Mouse (Mus musculus): ENCODE results near the gene Klhdc8a.
"Not testable (repeated sequence)": the region's sequence is repeated elsewhere in the genome, so short reads cannot be mapped to it uniquely, and the experiment has no call there.

Klhdc8a gene

DNA sequence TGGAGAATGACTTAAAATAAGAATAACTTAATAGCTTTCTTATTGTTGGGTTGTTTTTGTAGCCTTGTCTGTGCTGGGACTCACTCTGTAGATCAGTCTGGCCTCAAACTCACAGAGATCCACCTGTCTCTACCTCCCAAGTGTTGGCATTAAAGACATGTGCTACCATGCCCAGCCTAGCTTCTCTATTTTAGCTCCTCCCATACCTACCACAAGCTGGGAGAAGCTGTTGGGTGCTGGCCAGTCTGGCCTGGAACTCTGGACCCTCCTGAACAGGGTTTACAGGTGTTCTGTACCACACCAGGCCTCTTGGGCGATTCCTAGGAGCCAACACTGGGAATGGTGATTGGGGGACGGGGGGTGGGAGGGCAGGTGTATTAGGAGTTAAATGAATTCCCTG, 44.8 kb downstream of the Klhdc8a start:
- intact Hi-C loops (cut with DNase I): no loop called here

DNA sequence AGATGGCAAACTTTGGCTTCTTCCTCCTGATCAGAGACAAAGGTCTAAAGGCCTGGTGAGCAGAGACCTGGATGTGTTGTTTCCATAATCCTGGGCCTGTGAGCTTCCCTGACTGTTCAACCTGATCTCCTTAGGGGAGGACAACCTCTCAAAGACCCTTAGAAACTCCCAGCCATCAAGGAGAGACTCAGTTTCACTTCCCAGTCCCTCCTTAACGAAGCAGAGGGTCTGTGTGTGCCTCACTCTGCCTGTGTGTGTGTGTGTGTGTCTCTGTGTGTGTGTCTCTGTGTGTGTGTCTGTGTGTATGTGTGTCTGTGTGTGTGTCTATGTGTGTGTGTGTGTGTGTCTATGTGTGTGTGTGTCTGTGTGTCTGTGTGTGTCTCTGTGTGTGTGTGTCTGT, 45.2 kb downstream of the Klhdc8a start:
- intact Hi-C loops (cut with DNase I): no loop called here

DNA sequence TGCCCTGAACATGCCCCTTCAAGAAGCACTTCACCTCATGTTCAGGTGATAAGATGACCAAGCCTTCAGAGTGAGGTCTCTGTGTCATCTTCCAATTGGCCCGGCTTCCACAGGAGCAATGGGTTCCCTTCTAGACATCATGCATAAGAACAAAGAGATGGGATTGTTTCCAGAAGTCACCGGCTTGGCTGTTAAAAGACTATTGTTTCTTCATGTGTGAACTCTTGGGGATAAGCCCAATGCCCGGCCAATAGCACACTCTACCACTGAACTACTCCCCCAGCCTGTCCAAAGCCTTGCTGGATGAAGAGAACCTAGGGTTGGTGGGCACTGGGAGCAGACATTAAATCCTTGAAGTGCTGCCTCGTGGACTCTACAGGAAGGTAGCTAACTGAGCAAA, 47.1 kb downstream of the Klhdc8a start:
- intact Hi-C loops (cut with DNase I): no loop called here

DNA sequence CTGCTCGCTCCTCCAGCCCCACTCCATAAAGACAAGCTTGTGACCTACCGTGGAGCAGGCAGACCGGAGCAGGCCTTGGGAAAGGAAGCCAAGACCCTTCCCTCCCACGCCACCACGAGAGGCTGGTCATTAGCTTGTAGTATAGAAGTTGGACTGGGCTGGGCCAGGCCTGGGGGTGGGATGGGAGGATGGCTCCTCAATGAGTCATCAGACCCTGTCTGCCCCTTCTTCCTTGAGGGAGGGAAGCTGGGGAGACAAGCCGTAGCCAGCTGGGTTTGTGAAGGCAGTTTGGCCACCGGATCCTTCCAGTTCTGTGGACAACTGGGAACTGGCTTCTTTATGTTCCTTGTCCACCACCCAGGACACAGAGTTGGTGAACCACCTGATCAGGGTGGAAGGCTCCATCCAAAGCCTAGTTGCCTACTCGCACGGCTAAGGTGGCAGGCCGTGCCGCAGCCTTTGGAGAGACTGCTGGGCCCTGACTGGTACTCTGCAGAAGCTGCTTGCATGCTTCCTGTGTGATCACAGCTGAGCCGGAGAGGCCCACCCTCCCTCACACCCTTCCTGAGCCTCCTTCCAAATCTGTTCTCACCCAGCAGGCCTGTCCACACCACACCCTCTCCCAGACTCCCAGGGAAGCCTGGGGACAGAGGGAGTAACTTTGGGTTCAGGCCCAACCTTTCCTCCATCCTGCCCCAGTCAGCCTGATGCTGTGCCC, 47.9 kb downstream of the Klhdc8a start:
- intact Hi-C loops (cut with DNase I): no loop called here

DNA sequence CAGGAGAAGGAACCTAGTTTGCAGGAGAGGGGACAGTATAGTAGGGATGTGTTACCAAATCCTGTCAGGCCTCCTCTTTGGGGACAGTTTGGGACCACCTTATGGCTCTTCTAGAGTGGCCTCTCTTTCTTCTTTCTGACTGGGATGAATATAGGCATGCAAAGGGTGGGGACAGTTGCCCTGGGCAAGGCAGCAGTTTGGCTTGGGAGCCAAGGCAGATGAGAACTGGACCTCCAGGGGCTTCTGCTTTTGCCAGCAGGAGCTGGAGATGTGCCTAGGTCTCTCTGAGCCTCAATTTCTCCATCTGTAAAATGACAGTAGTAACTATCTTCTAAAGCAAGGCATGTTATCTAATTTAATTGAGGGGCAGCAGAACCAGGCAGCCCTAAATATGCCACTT, 48.5 kb downstream of the Klhdc8a start:
- intact Hi-C loops (cut with DNase I): no loop called here

DNA sequence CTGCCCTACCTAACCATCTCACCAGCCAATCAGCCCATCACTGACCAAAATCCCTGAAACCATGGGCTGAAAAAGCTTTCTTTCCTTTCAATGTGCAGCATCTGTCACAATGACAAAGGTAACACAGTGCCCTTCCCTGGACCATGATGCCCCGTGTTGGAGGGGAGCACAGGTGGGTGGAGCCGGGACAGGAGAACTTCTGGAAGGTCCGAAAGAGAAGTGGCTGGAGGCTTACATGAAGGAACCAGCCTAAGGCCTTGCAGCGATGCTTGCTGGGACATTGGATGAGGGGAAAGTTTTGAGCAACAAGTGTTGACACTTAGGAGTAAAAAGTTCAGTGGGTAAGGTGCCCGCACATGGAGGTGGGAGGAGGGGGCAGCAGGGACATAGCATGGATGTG, 50.0 kb downstream of the Klhdc8a start:
- intact Hi-C loops (cut with DNase I): no loop called here

DNA sequence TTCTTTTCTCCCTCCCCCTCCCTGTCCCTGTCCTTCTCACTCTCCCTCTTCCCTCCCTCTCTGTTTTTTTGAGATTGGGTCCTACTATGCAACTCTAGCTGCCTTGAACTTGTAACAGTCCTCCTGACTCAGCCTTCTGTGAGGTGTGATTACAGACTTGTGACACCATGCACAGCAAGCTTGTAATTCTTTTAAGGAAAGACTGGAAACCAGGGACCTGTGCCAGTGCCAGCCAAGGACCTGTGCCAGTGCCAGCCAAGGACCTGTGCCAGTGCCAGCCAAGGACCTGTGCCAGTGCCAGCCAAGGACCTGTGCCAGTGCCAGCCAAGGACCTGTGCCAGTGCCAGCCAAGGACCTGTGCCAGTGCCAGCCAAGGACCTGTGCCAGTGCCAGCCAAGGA, 50.6 kb downstream of the Klhdc8a start:
- intact Hi-C loops (cut with DNase I): not testable (repeated sequence)

DNA sequence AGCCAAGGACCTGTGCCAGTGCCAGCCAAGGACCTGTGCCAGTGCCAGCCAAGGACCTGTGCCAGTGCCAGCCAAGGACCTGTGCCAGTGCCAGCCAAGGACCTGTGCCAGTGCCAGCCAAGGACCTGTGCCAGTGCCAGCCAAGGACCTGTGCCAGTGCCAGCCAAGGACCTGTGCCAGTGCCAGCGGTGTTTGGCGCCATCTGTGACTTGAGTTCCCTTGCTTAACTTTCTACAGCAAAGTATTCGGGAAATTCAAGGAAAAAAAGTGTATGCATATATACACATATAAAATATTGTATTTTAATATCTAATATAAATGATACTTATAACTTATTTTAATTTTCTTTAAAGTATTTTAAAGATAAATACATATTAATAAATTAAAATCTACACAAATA, 51.2 kb downstream of the Klhdc8a start:
- intact Hi-C loops (cut with DNase I): not testable (repeated sequence)

DNA sequence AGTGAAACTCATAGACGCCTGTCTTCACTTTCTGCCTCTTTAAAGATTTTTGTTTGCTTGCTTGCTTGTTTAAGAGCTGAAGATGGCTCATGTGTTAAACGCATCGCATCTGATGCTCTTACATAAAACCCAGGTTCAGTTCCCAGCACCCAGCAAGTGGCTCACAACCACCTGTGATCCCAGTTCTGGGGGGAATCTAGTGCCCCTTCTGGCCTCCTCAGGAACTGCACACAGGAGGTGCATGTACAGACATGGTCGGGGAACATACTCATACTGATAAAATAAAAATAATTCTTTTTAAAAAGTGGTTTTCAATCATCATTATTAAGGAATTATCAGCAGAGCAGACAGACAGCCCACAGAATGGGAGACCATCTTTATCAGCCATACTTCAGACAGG, 52.6 kb downstream of the Klhdc8a start:
- intact Hi-C loops (cut with DNase I): no loop called here

DNA sequence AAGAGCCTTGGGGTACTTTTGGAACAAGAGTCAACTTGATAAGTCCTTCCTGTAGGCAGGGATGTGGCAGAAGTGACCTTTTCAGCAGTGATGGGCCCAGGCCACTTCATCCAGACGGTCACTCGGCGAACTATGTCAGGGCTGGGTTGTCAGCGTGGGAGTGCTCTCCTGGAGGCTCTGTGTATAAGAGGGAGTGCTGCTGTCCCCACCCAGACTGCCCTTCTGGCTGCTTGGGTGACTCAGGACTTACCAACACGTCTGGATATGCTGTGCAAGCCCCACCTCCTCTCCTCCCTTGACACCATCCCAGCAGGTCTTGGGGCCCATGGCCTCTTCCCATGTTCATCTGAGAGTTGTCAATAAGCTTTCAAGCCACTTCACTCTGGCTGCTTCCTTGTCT, 55.0 kb downstream of the Klhdc8a start:
- intact Hi-C loops (cut with DNase I): no loop called here

DNA sequence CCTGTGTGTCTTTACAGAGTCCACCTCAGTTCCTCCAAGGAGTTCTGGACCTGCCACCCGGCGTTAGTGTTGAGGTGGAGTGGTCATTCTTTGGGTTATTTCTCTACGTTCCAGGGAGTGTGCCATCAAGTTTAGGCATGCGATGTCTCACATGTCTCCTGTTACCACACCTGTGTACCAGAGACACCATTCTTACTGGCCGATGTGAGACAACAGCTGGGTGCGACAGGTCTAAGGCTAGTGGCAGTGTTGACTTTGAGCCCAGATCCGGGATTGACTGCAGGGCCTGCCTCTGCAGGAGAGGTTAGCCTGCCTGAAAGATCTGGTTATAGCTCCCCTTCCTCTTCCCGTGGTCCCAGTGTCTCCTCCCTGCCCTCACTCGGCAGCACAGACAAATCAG, 55.8 kb downstream of the Klhdc8a start:
- intact Hi-C loops (cut with DNase I): loop anchor here (1.0 kb wide), 1 partner anchor 42 kb away; no protein-coding TSS in a partner anchor

DNA sequence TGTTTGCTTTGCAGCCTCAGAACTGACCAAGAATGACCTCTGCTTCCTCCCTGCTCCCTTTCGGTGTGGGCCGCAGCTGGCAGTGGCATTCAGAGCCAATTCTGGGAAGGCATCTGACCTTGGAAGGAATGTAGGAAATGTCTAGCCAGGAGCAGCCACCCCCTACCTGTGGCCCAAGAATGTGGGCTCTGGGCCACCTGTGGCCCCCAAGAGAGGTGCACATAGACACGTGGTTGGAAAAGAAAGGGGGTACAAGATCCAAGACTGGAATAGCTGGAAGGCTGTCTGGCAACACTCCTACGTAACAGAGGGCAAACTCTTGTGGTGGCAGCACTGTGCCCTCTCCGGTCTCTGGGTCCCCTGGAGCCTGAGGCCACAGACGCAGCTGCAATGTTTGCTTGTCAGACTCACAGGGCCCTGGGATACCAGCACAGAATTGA, 56.8 kb downstream of the Klhdc8a start:
- intact Hi-C loops (cut with DNase I): loop anchor here (5.0 kb wide), 3 partner anchors 118 to 198 kb away; no protein-coding TSS in a partner anchor

DNA sequence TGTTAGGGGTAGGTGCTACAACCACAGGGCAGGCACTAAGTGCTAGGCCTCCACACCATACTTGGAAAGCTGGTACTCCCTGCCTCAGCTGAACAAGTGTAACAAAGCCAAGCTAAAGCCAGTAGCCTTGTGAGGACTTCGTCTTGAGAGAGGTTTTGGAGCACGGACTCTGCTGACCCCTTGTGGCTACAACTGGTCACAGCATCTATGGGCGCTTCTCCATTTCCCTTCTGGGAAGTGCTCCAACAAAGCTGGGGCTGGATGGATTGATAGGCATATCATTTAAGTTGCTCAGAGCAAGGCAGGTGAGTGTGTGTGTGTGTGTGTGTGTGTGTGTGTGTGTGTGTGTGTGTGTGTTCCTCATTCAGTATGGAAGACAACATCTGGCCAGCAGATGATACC, 57.4 kb downstream of the Klhdc8a start:
- intact Hi-C loops (cut with DNase I): loop anchor here (5.0 kb wide), 3 partner anchors 119 to 199 kb away; no protein-coding TSS in a partner anchor

DNA sequence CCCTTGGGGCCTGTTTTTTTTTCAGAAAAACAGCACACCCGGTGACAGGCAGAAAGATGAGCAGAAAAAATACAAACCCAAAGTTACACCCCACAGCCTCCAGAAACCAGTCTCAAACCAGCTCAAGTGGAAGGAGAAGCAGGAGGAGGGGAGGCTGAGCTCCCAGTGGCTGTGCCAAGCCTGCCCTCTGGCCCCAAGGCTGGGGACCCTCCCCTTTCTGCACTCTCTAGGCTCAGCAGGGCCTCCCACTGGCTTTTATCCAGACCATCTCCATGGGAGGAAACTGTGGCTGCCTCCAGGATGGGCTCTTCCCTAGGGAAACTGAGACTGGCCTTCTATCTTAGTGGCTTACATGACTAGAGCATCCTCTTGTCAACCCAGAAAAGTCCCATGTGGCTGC, 58.4 kb downstream of the Klhdc8a start:
- intact Hi-C loops (cut with DNase I): loop anchor here (5.0 kb wide), 3 partner anchors 120 to 200 kb away; no protein-coding TSS in a partner anchor

Data from adrenal gland (tissue).